Mouse (Mus musculus): ENCODE measurements around the gene Elfn2.
A peak's percentile ranks its signal among the peaks of the same experiment; 100 is the strongest.

Gene Elfn2

DNA sequence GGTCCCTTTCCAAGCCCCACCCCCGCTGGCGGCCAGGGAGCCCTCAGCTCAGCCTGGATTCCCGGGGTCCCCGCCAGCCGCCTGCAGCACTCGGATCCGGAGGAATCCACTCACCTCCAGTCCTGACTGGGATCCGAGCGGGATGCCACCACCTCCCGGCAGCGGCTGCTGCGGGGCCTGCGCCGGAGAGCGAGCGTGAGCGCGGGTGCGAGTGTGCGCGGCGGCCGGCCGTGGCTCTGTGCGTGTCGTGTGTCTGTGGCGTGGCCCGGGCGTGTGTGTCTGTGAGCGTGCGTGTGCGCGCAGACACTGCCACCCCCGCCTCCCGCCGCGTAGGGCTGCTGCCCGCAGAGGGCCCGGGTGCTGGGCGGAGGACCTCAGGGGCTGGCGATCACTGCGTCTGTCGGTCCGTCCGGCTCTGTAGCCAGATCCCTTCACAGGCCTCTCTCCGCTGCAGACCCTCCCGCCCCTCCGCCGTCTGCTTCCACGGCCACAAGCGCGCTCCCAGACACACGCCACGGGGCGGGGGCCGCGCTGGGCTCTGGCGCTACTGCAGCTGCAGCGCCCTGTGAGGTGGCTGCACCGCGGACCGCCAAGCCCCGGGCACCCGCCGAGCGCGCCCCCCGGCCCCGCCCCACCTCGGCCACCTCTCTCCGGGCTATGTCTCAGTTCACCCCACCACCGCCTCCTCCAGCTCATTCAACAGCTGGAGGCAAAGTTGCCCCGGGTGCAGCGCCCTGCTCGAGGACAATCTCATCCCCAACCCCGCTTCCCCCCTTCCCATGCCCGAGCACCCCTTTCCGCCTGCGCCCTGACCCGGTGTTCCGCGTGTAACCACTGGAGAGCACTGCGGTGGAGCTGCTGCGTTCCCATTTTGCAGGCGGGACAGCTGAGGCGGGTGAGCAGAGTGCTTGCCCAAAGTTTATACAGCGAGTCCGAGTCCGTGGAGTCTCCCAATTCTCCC is at the start of gene Elfn2:
Elfn2 (minus strand) TSS at position 482 of the 961 bp plus-strand sequence.
- no peak for DNase-seq (ENCODE audit: low spot score in 2 of 2)

DNA sequence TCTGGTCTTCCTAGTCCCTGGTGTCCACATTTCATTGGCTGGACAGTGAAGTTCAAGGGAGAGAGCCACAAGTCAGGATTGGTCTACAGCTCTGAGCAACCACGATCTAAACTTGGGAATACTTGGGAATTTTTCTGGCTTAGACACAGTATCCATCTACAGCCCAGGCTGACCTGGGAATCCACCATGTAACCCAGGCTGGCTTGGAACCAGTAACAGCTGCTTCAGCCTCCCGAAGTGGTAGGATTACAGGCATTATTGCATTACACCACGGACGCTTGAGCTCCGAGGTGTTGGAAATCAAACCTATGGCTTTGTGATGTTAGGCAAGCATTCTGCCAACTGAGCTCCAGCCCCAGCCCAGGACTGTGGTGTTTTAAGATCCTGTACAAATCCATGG is 45.1 kb upstream of the Elfn2 start:
- DNase-seq (ENCODE audit: low spot score in 2 of 2) = no peak

DNA sequence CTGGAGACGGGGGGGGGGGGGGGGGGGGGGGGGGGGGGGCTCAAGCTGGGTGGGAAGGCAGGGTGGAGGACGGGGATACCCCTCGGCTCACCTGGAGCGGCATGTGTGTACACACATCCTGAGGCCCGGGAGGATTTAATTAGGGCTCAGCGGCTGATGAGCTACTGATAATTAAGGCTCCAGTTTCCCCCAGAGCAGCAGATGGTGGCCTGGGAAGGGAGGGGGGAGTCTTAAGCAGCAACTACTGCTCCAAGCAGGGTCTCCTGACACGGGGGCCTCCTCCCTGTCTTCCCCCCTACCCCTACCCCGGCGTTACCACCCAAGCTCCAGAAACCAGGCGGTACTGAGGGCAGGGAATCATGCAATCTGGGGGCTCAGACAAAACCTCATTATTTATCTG is 44.6 kb upstream of the Elfn2 start:
- no peak for DNase-seq (ENCODE audit: low spot score in 2 of 2)

DNA sequence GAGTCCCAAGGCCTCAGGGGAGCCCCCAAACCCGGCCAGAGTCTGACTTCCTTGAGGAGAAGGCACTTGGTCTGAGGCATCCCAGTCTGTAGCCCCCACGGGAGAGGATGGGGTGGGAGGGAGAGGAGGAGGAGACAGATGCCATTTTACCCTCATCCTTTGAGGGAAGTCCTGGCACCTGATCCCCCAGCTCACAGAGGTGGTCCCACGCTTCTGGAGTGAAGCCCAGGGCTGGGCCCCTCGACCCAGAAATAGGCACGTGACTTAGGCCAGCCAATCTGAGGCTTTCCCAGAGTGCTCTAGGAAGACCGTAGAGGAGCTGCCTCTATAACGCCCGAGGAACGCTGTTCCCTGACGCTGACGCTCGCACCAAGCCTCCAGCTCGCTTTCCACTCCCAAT is 42.5 kb upstream of the Elfn2 start:
- no peak for DNase-seq (ENCODE audit: low spot score in 2 of 2)

DNA sequence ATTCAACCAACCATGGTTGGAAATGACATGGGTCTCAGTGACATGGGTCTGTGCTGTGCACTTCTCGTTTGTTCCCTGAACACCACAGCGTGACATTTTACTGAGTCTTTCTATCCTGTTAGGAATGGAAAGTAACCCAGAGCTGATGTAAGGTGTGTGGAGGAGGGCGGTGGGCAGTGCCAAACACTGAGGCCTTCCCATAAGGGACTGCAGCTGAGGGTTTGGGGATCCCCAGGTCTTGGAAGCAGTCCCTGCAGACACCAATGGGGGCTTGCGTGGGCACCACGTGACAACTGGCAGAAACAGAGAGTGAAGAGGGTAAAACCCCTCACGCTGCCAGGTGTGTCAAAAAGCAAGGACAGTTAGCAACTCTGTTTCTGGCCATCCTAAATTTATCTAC is 39.6 kb upstream of the Elfn2 start:
- no peak for DNase-seq (ENCODE audit: low spot score in 2 of 2)

DNA sequence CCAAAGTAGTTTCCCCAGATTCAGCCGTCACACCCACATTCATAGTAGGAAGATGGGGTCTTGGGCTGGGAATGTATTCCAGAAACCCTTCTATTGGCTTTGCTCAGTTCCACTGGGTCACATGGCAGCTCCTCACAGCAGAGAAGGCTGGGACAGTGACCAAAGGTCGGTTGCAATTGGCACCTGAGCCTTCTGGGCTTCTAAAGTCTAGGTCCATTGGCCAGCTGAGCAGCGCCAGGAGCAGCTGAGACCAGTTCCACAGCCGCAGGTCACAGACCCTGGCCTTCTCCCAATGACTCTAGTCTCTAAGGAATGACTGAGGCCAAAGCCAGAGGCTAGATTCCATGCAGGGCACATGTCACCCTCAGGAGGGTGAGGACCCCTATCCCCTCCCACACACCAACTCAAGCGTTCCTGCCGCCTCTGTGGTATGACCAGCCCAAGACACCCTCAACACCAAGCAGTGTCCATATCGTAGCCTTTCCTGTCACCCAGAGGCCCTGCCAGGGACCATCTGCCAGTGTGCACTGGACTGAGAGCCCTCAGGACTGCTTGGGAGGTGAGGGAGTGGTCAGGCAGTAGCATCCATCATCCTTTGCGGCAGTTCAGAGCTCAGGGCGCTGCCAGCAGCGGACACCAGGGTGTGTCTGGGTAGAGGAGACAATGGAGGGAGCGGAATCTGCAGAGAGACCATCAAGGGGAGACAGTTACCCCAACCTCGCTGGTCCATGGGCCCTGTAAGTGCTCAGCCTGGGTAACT is 37.6 kb upstream of the Elfn2 start:
- DNase-seq (ENCODE audit: low spot score in 2 of 2) = no peak

DNA sequence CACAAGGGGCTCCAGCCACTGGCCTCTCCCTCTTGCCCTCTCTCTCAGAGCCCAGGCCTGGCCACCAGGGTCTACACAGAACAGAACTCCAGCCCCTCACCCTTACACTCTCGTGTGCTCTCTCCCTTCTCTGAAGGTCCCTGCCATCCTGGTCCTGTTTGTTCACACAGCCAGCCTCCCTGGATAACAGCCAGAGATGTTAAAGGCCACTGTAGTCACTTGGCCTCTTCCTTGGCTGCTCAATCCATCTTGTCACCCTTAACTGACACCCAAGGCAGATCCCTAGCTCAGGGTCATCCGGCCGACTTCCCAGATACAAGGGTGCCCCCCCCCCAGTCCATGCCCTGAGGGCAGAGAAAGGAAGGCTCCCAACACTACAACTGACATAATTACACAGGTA is 36.7 kb upstream of the Elfn2 start:
- no peak for DNase-seq (ENCODE audit: low spot score in 2 of 2)

DNA sequence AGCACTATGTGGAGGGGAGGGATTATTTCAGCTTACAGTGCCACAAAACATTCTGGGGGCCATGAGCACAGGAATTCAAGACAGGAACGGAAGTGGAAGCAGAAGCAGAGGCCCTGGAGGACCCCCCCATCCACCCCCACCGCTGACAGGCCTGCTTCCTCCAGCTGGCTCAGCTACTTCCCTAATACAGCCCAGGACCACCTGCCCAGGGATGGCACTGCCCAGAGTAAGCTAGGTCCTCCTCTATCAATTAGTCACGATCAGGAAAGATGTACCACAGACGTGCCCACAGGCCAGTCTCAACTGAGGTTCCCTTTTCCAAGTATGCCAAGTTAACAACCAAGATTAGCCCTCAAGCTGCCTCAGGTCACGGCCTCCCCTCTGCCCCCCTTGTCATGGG is 35.6 kb upstream of the Elfn2 start:
- no peak for DNase-seq (ENCODE audit: low spot score in 2 of 2)

DNA sequence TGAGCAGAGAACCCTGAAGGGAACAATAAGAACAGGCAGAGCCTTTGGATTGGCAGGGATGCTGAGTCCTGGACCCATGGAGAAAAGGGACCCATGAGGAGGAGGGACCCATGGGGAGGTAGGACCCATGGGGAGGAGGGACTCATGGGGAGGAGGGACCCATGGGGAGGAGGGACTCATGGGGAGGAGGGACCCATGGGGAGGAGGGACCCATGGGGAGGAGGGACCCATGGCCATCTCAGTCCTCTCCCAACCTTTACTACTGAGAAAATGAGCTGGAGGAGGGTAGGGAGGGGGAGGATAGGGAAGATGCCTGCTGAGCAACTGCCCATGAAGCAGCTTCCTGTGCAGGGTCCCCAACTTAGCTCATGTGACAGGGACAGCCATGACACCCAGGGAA is 34.4 kb upstream of the Elfn2 start:
- no peak for DNase-seq (ENCODE audit: low spot score in 2 of 2)

DNA sequence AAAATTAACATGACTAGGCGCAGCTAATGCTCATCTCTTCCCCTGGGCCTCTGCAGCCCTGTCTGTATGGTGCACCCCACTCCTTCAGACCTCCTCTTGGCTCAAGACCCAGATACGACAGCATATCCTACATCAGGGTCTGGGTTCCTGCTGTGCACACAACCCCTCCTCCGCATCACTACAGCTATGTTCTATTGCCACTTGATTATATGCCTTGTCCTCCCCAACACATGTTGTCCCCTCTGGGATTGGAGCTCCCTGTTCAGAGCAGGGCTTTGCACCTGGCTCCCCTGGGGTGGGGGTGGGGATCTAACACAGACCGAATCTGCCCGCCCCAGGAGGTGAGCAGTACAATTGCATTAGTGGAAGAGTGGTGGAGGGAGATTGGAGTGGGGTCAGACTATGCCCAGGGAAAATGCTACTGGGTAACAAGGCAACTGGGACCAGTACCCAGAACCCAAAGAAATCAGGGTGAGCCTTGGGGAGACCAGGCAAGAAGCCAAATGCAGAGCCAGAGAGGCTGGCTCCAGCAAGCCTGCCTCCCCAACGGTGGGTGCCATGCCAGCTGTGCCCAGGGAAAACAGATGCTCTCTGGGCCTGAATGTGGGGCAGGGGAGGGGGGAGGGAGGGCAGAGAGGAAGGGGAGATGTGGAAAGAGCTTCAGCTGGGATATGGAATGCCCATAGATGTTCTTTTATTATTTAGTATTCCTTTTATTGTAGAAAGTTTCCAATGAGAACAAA is 32.2 kb upstream of the Elfn2 start:
- no peak for DNase-seq (ENCODE audit: low spot score in 2 of 2)

DNA sequence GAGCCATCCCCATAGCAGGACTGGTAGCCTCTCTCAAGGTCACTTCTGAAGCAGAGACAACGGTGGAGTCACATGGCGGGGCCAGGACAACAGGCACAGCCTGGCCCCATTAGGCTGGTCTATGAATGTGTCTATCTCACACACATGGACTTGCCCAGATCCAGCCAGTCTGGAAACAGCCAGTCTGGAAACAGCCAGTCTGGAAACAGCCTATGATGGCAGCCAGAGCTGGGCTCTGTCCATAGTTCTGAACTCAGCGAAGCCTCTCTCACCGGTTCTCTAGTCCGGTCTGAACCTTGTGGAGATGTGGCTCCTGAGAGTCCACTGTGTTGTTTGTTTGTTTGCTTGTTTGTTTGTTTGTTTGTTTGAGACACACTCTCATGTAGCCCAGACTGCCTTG is 31.3 kb upstream of the Elfn2 start:
- DNase-seq (ENCODE audit: low spot score in 2 of 2) = no peak

DNA sequence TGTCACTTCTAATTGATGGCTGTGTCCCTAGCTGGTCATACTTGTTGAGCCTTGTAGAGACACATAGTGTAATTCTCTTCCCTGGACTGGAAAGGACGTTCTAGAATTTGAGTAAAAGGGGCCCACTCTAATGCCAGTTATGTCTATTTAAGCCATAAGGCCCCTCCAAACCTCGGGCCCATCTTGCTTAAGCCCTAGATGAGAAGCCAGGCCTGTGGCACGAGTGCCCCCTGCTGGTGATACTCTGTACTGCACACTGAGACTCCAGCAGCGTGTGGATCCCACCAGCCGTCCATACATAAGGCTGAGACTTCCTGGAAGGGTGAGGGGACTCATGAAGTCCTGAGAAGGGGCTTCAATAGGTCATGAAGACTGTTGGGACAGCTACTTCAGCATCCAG is 25.6 kb upstream of the Elfn2 start:
- DNase-seq (ENCODE audit: low spot score in 2 of 2) = peak; percentile 33 to 73

DNA sequence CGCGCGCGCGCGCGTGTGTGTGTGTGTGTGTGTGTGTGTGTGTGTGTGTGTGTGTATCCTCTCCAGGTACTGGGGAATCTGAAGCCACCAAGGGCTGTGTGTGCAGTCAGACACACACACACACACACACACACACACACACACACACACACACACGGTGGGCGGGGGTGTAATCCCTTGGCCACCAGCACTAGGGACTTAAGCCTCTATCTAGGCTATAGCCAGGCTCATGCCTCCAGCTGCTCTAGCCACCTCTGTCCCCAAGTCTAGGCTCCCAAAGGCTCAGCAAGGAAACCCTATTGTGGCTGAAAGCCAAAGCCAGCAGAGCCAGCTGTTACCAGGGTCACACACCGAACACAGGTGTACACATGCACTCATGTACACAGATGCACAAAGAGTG is 24.3 kb upstream of the Elfn2 start:
- no peak for DNase-seq (ENCODE audit: low spot score in 2 of 2)

DNA sequence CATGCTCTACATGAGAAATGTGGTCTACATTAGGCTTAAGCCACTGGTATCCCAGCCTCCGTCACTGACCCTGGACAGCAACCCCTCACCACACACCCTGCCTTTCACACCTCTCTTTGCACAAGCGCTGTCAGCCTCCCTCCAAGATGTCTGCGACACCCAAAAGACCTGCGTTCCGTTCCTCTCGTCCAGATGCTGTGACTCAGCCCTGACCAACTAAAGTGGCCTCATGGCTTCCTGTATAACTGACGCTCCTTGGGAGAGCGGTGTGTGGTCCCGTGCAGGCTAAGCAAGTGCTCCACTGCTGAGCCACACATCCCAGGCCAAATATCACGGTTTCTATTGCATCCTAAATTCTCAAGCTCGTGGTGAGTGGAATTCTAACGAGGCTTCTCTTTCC is 22.1 kb upstream of the Elfn2 start:
- DNase-seq (ENCODE audit: low spot score in 2 of 2) = no peak

DNA sequence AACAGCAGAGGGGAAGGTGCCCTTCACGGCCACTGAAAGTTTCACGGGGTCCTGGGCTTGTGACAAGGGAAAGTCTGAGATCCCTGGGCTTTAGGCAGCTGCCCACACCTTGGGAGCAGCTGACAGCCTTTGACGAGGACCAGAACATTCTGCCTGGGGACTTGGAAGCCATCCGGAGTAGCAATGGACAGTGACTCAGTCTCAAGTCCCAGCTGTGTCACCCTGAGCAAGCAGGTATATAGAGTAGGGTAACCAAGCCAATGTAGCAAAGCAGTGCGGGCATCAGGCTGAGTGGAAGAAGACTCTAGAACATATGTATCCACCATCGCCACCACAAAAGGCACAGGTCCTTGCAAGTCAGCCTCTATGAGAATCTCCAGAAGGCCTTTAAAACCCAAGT is 18.6 kb upstream of the Elfn2 start:
- no peak for DNase-seq (ENCODE audit: low spot score in 2 of 2)

DNA sequence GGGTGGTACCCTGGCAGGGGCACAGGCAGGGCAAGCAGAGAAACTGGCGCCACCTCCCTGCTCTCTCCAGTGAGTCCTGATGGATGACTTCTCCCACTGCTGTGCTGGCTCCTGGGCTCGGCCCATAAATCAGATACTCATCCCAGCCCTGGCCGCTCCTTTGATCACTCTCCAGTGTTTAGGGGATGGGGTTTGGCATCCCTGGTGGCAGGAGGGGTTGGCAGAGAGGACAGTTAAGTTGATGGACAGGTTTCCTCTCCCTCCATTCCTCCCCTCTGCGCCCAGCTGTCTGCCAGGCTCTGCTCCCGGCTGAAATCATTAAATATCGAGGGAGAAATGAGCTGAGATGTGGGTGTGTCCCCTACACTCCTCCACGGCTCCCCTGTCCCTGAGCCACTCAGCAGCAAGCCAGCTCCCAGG is 18.1 kb upstream of the Elfn2 start:
- DNase-seq (ENCODE audit: low spot score in 2 of 2) = no peak

DNA sequence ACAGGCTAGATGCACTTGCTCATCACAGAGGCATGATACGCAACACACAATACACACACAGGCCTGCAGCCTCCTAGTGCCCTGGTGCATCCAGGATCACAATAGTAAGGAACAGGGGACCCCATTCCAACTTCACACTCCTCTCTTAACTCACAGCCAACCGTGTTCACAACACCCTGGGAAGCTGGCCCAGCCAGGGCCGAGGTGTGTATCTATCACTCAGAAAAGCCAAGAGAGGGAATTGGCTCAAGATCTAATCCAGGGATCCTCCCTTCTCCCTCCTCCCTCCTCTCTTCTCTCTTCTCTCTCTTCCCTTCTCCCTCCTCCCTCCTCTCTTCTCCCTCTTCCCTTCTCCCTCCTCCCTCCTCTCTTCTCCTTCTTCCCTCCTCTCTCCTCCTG is 17.6 kb upstream of the Elfn2 start:
- DNase-seq (ENCODE audit: low spot score in 2 of 2) = no peak

DNA sequence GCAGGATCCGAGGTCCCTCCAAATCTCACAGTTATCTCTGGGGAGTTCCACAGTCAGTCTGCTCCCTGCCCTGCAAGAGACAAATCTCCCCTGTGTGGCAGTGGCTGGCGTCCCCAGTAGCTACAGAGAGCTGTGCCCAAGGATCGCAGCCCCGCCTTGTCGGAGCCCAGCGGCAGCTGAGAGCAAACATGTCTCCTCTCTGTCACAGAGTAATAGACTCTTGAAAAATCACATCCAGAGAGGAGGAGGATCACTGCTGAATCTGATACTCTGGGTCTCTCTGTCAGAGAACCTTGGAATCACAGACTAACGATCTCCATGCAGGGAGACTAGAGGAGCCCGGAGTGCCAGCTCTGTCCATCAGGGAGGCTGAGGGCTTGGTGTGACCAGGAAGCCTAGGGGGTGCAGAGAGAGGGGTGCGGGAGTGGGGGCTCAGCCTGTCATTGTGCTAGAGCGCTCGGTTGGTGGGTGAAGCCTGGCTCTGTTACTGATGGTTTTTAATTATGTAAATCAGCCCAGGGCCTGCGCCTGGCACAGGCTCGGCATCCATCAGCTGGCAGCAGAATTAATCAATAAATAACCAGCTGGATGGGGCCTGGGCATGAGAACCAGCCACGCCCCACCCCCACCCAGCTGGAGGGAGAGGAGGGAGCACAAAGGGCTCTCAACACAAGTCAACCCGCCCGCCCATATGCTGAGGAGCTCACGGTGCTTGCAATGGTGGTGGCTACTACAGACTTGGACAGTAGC is 17.0 kb upstream of the Elfn2 start:
- DNase-seq (ENCODE audit: low spot score in 2 of 2) = no peak

DNA sequence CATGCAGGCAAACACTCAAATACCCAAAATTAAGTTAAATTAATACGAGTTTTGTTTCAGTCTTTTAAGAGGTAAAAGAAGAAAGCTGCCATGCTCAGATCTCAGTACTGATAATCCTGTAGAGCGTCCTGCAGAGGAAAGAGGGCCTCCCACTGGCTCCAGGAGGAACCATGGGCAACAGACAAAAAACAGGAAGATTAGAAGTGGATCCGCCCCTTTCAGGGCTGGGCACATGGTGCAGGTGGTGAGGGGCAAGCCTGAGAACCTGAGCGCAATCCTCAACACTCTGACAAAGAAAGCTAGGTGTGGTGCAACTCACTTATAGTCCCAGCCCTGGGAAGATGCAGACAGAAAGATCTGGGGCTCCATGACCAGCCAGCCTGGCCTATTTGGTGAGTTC is 13.3 kb upstream of the Elfn2 start:
- no peak for DNase-seq (ENCODE audit: low spot score in 2 of 2)

DNA sequence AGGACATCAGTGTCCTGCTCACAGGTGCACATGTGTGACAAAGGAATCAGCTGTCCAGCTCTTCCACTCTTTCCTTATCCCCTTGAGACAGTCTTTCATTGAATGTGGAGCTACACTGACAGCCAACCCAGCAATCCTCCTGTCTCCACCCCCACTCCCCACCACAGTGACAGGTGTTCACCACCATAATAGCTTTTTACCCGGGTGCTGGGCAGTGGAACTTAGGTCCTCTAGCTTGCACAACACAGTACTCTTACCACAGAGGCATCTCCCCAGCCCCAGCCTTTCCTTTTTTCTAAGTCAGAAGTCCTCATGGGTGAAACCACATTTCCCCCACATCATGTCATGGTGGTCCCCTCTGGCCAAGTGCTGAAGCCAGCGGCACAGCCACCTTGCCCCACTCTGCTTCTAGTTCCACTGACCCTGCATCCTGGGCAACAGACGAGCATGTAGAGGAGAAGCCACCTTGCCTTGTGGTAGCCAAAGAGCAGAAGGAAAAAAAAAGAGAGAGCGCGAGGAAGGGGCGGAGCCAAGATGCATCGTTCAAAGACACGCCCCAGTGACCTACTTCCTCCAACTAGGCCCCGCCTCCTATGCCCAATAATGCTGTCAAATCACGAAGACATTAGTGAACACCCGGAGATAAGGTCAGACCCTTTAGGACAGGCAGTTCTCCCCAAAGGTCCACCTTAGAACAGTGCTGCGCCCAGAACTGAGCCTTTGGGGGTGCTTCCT is 11.9 kb upstream of the Elfn2 start:
- DNase-seq (ENCODE audit: low spot score in 2 of 2) = no peak

DNA sequence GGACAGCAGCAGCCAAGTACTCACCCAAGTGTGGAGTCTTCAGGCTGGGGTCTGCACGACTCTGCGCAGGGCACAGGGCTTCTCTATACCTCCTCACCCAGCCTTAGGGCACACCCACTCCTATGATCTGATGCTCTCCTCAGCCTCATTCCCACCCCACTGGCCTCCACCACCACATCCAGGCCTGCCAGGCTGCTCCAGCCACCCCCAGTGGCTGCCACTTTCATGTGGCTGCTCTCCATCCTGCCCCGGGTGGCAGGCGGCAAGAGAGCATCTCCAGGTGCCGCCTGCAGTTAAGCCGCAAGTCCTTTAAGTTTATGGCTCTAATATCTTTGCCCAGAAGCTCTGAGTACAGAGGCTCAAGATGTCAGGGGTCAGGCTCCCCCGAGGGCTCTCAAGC is 8.1 kb upstream of the Elfn2 start:
- no peak for DNase-seq (ENCODE audit: low spot score in 2 of 2)
